Mouse (Mus musculus): ENCODE data around the gene Lect2. TPM values are rescaled to one million over a fixed set of nuclear protein-coding genes. Genes with fewer than 3 reads are reported as not detected.

Gene Lect2
- polyA plus RNA-seq, 1 experiment from 2014 or later = 0.27 TPM

DNA sequence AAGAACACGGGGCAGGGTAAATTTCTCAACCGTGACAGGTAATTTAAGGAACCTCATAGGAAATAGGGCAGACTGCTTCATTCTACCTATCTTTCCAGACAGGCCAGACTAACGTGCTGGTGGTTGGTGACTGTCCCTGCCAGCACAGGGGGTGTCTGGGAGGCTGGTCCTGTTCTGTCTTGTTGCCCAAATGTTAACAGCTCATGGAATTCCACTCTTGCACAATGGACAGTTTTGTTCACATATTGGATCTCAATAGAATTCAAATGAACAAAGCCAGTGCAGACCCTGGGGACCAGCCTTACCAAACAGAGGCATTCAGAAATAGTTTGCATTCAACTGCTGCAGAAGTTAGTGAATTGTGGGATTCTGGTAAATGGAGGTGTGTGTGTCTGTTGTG, 3.3 kb downstream of the Lect2 start:
- Histone ChIP-seq H3K4me3 (ENCODE audit: low read depth, low read length) (no peak overlapping the region), H3K9ac (ENCODE audit: low read length) (no peak overlapping the region), H3K27me3 (ENCODE audit: control insufficient read depth, insufficient read depth, low read length) (no peaks in the 10 kb centered on the region), H3K27ac (replicated peaks) (no peak overlapping the region), H3K9me3 (ENCODE audit: control insufficient read depth, low read length) (no peaks in the 10 kb centered on the region), H3K4me1 (replicated peaks; ENCODE audit: control insufficient read depth, insufficient read depth) (no peaks in the 10 kb centered on the region), H3K36me3 (ENCODE audit: control insufficient read depth, insufficient read depth, low read length) (no peaks in the 10 kb centered on the region), H3K4me2 (replicated peaks; ENCODE audit: low read depth) (no peak overlapping the region)
- 66% methylated on average over 3 of the region's 3 CpGs for WGBS
- DNase-seq (ENCODE audit: low spot score) (no peak), ATAC-seq (ENCODE audit: low FRiP score, low TSS enrichment) (no peak)
- TF ChIP-seq EP300 (optimal IDR thresholded peaks at IDR 0.05) (no peak), CTCF (IDR thresholded peaks at IDR 0.05; ENCODE audit: low read depth) (no peak)

DNA sequence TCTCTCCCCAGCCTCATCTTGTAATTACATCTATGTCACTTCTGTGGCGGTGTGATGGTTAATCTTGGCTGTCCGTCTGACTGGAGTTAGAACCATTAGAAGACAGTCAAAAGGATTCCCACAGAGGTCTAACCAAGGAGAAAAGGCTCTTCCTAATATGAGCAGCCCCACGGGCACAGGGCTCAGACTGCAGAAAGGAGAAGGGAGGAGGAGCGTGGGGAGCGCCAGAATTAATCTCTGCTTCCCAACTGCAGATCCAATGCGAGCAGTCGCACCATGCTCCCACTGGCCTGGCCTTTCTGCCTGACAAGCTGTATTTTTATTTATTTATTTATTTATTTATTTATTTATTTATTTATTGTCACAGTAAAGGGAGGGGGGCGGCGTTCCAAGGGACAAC, 4.5 kb downstream of the Lect2 start:
- H3K27ac ChIP-seq (replicated peaks) = no peak overlapping the region
- H3K4me1 ChIP-seq (replicated peaks; ENCODE audit: control insufficient read depth, insufficient read depth) = no peaks in the 10 kb centered on the region
- H3K4me2 ChIP-seq (replicated peaks; ENCODE audit: low read depth) = no peak overlapping the region
- DNase-seq (ENCODE audit: low spot score) (no peak), ATAC-seq (ENCODE audit: low FRiP score, low TSS enrichment) (no peak)
- H3K36me3 ChIP-seq (ENCODE audit: control insufficient read depth, insufficient read depth, low read length) = no peaks in the 10 kb centered on the region
- H3K9me3 ChIP-seq (ENCODE audit: control insufficient read depth, low read length) = no peaks in the 10 kb centered on the region
- TF ChIP-seq EP300 (optimal IDR thresholded peaks at IDR 0.05) = no peak
- TF ChIP-seq CTCF (IDR thresholded peaks at IDR 0.05; ENCODE audit: low read depth) = no peak
- no peaks in the 10 kb centered on the region for H3K27me3 ChIP-seq (ENCODE audit: control insufficient read depth, insufficient read depth, low read length)
- no peak overlapping the region for H3K4me3 ChIP-seq (ENCODE audit: low read depth, low read length)
- 87% methylated on average over 9 of the region's 9 CpGs for WGBS
- no peak overlapping the region for H3K9ac ChIP-seq (ENCODE audit: low read length)

DNA sequence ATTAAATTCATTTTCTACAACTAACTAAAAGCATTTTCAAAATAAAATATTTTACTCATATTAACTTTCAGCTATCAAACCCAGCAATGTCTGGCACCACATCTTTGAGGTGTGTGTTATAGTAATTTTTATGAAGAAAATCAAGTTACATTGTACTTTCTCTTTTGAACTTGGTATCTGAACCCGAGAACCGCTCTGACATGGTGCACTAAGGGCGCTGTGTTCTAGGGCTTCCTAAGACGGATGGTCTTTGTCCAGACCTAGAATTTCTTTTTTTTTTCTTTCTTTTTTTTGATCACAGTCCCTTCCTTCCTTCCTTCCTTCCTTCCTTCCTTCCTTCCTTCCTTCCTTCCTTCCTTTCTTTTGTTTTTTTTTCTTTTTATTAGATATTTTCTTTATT, 8.5 kb downstream of the Lect2 start:
- DNase-seq (ENCODE audit: low spot score) (no peak), ATAC-seq (ENCODE audit: low FRiP score, low TSS enrichment) (no peak)
- no peaks in the 10 kb centered on the region for H3K27me3 ChIP-seq (ENCODE audit: control insufficient read depth, insufficient read depth, low read length)
- TF ChIP-seq EP300 (optimal IDR thresholded peaks at IDR 0.05) (no peak), CTCF (IDR thresholded peaks at IDR 0.05; ENCODE audit: low read depth) (no peak)
- H3K27ac ChIP-seq (replicated peaks) = no peak overlapping the region
- H3K9me3 ChIP-seq (ENCODE audit: control insufficient read depth, low read length) = no peaks in the 10 kb centered on the region
- 91% methylated on average over 4 of the region's 4 CpGs for WGBS
- no peaks in the 10 kb centered on the region for H3K36me3 ChIP-seq (ENCODE audit: control insufficient read depth, insufficient read depth, low read length)
- no peaks in the 10 kb centered on the region for H3K4me1 ChIP-seq (replicated peaks; ENCODE audit: control insufficient read depth, insufficient read depth)
- no peak overlapping the region for H3K9ac ChIP-seq (ENCODE audit: low read length)
- no peak overlapping the region for H3K4me2 ChIP-seq (replicated peaks; ENCODE audit: low read depth)
- no peak overlapping the region for H3K4me3 ChIP-seq (ENCODE audit: low read depth, low read length)

DNA sequence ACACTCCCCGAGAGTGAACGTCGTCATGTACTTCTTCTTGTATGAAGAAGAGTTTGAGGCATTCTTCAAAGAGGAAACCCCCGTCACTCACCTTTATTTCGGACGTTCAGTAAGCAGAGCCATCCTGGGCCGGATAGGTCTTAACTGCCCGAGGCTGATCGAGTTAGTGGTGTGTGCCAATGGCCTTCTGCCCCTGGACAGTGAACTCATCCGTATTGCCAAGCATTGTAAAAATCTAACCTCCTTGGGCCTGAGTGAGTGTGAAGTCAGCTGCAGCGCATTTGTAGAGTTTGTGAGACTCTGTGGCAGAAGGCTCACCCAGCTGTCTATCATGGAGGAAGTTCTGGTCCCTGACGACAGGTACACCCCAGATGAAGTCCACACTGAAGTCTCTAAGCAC, 11.3 kb downstream of the Lect2 start:
- no peaks in the 10 kb centered on the region for H3K9me3 ChIP-seq (ENCODE audit: control insufficient read depth, low read length)
- H3K9ac ChIP-seq (ENCODE audit: low read length) = no peak overlapping the region
- no peak overlapping the region for H3K4me2 ChIP-seq (replicated peaks; ENCODE audit: low read depth)
- no peak overlapping the region for H3K27ac ChIP-seq (replicated peaks)
- no peaks in the 10 kb centered on the region for H3K36me3 ChIP-seq (ENCODE audit: control insufficient read depth, insufficient read depth, low read length)
- no peak overlapping the region for H3K4me3 ChIP-seq (ENCODE audit: low read depth, low read length)
- no peaks in the 10 kb centered on the region for H3K27me3 ChIP-seq (ENCODE audit: control insufficient read depth, insufficient read depth, low read length)
- no peaks in the 10 kb centered on the region for H3K4me1 ChIP-seq (replicated peaks; ENCODE audit: control insufficient read depth, insufficient read depth)
- ATAC-seq (ENCODE audit: low FRiP score, low TSS enrichment) = no peak
- 83% methylated on average over 12 of the region's 12 CpGs for WGBS
- TF ChIP-seq CTCF (IDR thresholded peaks at IDR 0.05; ENCODE audit: low read depth) (no peak), EP300 (optimal IDR thresholded peaks at IDR 0.05) (no peak)
- DNase-seq (ENCODE audit: low spot score) = no peak

DNA sequence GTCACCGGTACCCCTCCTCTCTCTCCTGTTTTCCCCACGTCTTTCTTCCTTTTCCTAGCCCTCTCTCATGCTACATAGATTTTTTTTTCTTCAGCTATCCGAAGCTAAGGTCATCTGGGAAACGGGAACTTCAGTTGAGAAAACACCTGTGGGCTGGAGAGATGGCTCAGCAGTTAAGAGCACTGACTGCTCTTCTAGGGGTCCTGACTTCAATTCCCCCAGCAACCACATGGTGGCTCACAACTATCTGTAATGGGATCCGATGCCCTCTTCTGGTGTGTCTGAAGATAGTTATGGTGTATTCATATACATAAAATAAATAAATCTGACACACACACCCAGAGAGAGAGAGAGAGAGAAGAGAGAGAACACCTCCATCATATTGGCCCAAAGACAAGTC, 12.7 kb downstream of the Lect2 start:
- WGBS = 74% methylated on average over 5 of the region's 5 CpGs
- Histone ChIP-seq H3K9me3 (ENCODE audit: control insufficient read depth, low read length) (no peaks in the 10 kb centered on the region), H3K9ac (ENCODE audit: low read length) (no peak overlapping the region), H3K4me1 (replicated peaks; ENCODE audit: control insufficient read depth, insufficient read depth) (no peaks in the 10 kb centered on the region), H3K4me2 (replicated peaks; ENCODE audit: low read depth) (no peak overlapping the region), H3K36me3 (ENCODE audit: control insufficient read depth, insufficient read depth, low read length) (no peaks in the 10 kb centered on the region), H3K4me3 (ENCODE audit: low read depth, low read length) (no peak overlapping the region), H3K27ac (replicated peaks) (no peak overlapping the region), H3K27me3 (ENCODE audit: control insufficient read depth, insufficient read depth, low read length) (no peaks in the 10 kb centered on the region)
- TF ChIP-seq CTCF (IDR thresholded peaks at IDR 0.05; ENCODE audit: low read depth) (peak; percentile 33), EP300 (optimal IDR thresholded peaks at IDR 0.05) (no peak)
- DNase-seq (ENCODE audit: low spot score) (no peak), ATAC-seq (ENCODE audit: low FRiP score, low TSS enrichment) (no peak)

DNA sequence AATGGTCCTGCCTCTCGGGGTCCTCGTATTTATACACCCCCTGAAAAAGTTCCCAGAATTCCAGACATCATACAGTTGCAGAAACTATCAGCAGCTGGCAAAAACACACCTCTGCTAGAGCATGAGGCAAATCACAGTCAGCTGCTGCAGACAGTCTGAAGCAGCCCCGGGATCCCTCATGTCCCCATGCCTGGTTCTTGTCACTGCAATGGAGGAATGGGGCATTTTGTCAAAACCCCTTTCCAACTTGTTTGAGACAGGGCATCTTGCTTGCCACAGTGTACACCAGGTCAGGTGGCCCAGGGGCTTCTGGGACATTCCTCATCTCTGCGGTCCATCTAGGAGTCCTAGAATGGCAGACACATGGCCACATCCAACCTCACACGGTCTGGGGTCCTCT, 13.4 kb downstream of the Lect2 start:
- no peak for DNase-seq (ENCODE audit: low spot score)
- no peak for ATAC-seq (ENCODE audit: low FRiP score, low TSS enrichment)
- H3K36me3 ChIP-seq (ENCODE audit: control insufficient read depth, insufficient read depth, low read length) = no peaks in the 10 kb centered on the region

More for the DNA sequence above, 13.4 kb downstream of the Lect2 start:
- no peaks in the 10 kb centered on the region for H3K4me1 ChIP-seq (replicated peaks; ENCODE audit: control insufficient read depth, insufficient read depth)
- no peaks in the 10 kb centered on the region for H3K27me3 ChIP-seq (ENCODE audit: control insufficient read depth, insufficient read depth, low read length)
- no peak overlapping the region for H3K27ac ChIP-seq (replicated peaks)
- H3K9ac ChIP-seq (ENCODE audit: low read length) = no peak overlapping the region
- H3K9me3 ChIP-seq (ENCODE audit: control insufficient read depth, low read length) = no peaks in the 10 kb centered on the region
- TF ChIP-seq EP300 (optimal IDR thresholded peaks at IDR 0.05) = no peak
- no peak for TF ChIP-seq CTCF (IDR thresholded peaks at IDR 0.05; ENCODE audit: low read depth)
- no peak overlapping the region for H3K4me3 ChIP-seq (ENCODE audit: low read depth, low read length)
- no peak overlapping the region for H3K4me2 ChIP-seq (replicated peaks; ENCODE audit: low read depth)
- WGBS = 81% methylated on average over 5 of the region's 5 CpGs

All from stomach, postnatal 0 days (tissue).